Mouse (Mus musculus): Measurements from ENCODE around the gene Rtp2.

GRCm38 (mm10) chr16:23973635-23974367, 41.6 kb upstream of the Rtp2 start:
- TF ChIP-seq USF1 (IDR thresholded peaks at IDR 0.05; ENCODE audit: low read depth) = no peak
- TF ChIP-seq E2F4 (IDR thresholded peaks at IDR 0.05; ENCODE audit: insufficient read depth) = no peak
- TF ChIP-seq CEBPB (IDR thresholded peaks at IDR 0.05; ENCODE audit: insufficient read depth, poor library complexity, severe bottlenecking) = no peak
- no peak for TF ChIP-seq MYOD1 (IDR thresholded peaks at IDR 0.05; ENCODE audit: control insufficient read depth in 1 of 3, insufficient read length in 2 of 3, low read depth in 2 of 3)
- no peak for TF ChIP-seq POLR2A (IDR thresholded peaks at IDR 0.05; ENCODE audit: insufficient read length, low read depth)
- TF ChIP-seq TCF3 (IDR thresholded peaks at IDR 0.05; ENCODE audit: insufficient read length, low read depth) = no peak
- no peak for TF ChIP-seq SRF (IDR thresholded peaks at IDR 0.05; ENCODE audit: control insufficient read depth, insufficient read length, low read depth)
- TF ChIP-seq MAX (IDR thresholded peaks at IDR 0.05; ENCODE audit: low read depth) = no peak
- no peak for TF ChIP-seq POLR2AphosphoS2 (IDR thresholded peaks at IDR 0.05; ENCODE audit: insufficient read length, low read depth)

Data from myocyte (in vitro differentiated cells).